Comparison of ENCODE assay signal across 1 mouse cellular context in genomic region chr5:123979980-123980369, GRCm38 (mm10).
TF ChIP-seq lines count a peak whose summit lies in the region.

No protein-coding gene starts in this region.

TF ChIP-seq in CH12.LX, 34 proteins besides CTCF, POLR2A, EP300 and RAD21:
- TF ChIP-seq NRF1 (IDR thresholded peaks at IDR 0.05; ENCODE audit: low read depth, low read length) (no peak), UBTF (IDR thresholded peaks at IDR 0.05; ENCODE audit: low read depth, low read length) (no peak), CHD2 (IDR thresholded peaks at IDR 0.05; ENCODE audit: low read length) (no peak), MAX (IDR thresholded peaks at IDR 0.05; ENCODE audit: low read length) (no peak), NELFE (IDR thresholded peaks at IDR 0.05; ENCODE audit: low read depth, low read length) (no peak), ZC3H11A (IDR thresholded peaks at IDR 0.05; ENCODE audit: low read depth, low read length) (no peak), SMC3 (IDR thresholded peaks at IDR 0.05; ENCODE audit: low read depth, low read length) (no peak), MXI1 (IDR thresholded peaks at IDR 0.05; ENCODE audit: low read depth, low read length) (no peak), ZMIZ1 (IDR thresholded peaks at IDR 0.05; ENCODE audit: low read depth, low read length) (no peak), ETS1 (conservative IDR thresholded peaks at IDR 0.05; ENCODE audit: low read depth, low read length) (no peak)
